Mouse (Mus musculus) cortical plate, adult 2 months (tissue): ENCODE data around the gene Pik3c2b. TPM values are rescaled to one million over a fixed set of nuclear protein-coding genes. Genes with fewer than 3 reads are reported as not detected.

Experiments used
- H3K27ac ChIP-seq: fragments of 200-500 bp; 2 replicates; pipeline ENCODE4 v1.5.1; 2012; ENCODE audit warnings: low read length, control low read depth, inconsistent platforms; ENCODE audit not compliant: insufficient read depth
- H3K4me1 ChIP-seq: fragments of 200-500 bp; 2 replicates; pipeline ENCODE4 v1.6.1; 2011; ENCODE audit warnings: low read length; ENCODE audit not compliant: control insufficient read depth, insufficient read depth
- H3K4me3 ChIP-seq: fragments of 200-500 bp; 2 replicates; pipeline ENCODE4 v1.5.1; 2011; ENCODE audit warnings: mild to moderate bottlenecking, low read length, control low read depth; ENCODE audit not compliant: insufficient read depth
- CTCF ChIP-seq: fragments of 200-500 bp; IDR thresholded peaks from 2 replicates; pipeline ENCODE4 v1.5.1; 2011; ENCODE audit warnings: mild to moderate bottlenecking, control low read depth, low read length; ENCODE audit not compliant: insufficient read depth; ENCODE audit errors: extremely low read depth
- POLR2A ChIP-seq: fragments of 200-500 bp; IDR thresholded peaks from 2 replicates; pipeline ENCODE4 v1.6.1; 2011; ENCODE audit warnings: mild to moderate bottlenecking, low read length, control low read depth; ENCODE audit not compliant: insufficient read depth; ENCODE audit errors: extremely low read depth
- polyA plus RNA-seq: library from polyadenylated mRNA; depleted of rRNA; stranded (reverse); fragments of >200 nt; gene quantifications from 2 replicates; pipeline ENCODE4 v1.2.3, GENCODE M21; 2012

Pik3c2b gene
- polyA plus RNA-seq, 1 experiment: 12.0 TPM

- TF ChIP-seq CTCF (no peak), POLR2A (no peak)
- no peak overlapping the region for H3K4me3 ChIP-seq
- H3K27ac ChIP-seq: no peak overlapping the region
- H3K4me1 ChIP-seq: no peaks in the 10 kb centered on the region
These were observed 73.4 kb downstream of the Pik3c2b start for GRCm38 (mm10) chr1:133118844-133119243.

- no peak for TF ChIP-seq POLR2A
- no peak for TF ChIP-seq CTCF
- no peak overlapping the region for H3K4me3 ChIP-seq
- no peak overlapping the region for H3K27ac ChIP-seq
- no peaks in the 10 kb centered on the region for H3K4me1 ChIP-seq
These were observed 74.7 kb downstream of the Pik3c2b start for GRCm38 (mm10) chr1:133119931-133120712.

- H3K4me1 ChIP-seq: no peaks in the 10 kb centered on the region
- no peak overlapping the region for H3K4me3 ChIP-seq
- TF ChIP-seq POLR2A: no peak
- no peak for TF ChIP-seq CTCF
- H3K27ac ChIP-seq: no peak overlapping the region
These were observed 75.8 kb downstream of the Pik3c2b start for GRCm38 (mm10) chr1:133121246-133121645.

GRCm38 (mm10) chr1:133124137-133124536 is 78.7 kb downstream of the Pik3c2b start:
- H3K4me1 ChIP-seq: no peaks in the 10 kb centered on the region
- no peak overlapping the region for H3K4me3 ChIP-seq
- H3K27ac ChIP-seq: no peak overlapping the region
- TF ChIP-seq POLR2A (no peak), CTCF (no peak)

- no peak for TF ChIP-seq POLR2A
- no peak for TF ChIP-seq CTCF
- no peak overlapping the region for H3K4me3 ChIP-seq
- H3K4me1 ChIP-seq: no peaks in the 10 kb centered on the region
- H3K27ac ChIP-seq: no peak overlapping the region
These were observed 80.3 kb downstream of the Pik3c2b start for GRCm38 (mm10) chr1:133125640-133126364.

GRCm38 (mm10) chr1:133126365-133126740 is 80.9 kb downstream of the Pik3c2b start:
- no peaks in the 10 kb centered on the region for H3K4me1 ChIP-seq
- H3K27ac ChIP-seq: no peak overlapping the region
- no peak for TF ChIP-seq CTCF
- no peak for TF ChIP-seq POLR2A
- H3K4me3 ChIP-seq: no peak overlapping the region

- Histone ChIP-seq H3K4me1 (no peaks in the 10 kb centered on the region), H3K27ac (no peak overlapping the region), H3K4me3 (no peak overlapping the region)
- TF ChIP-seq CTCF (no peak), POLR2A (no peak)
These were observed 81.9 kb downstream of the Pik3c2b start for GRCm38 (mm10) chr1:133127328-133127727.

- peak overlapping the region; percentile 27; the same call in 1 of the 2 replicates for H3K27ac ChIP-seq
- TF ChIP-seq CTCF: no peak
- TF ChIP-seq POLR2A: peak; percentile 42; the same call in 1 of the 2 replicates
- no peaks in the 10 kb centered on the region; the same call in 1 of the 2 replicates for H3K4me1 ChIP-seq
- H3K4me3 ChIP-seq: no peak overlapping the region
These were observed 84.2 kb downstream of the Pik3c2b start for GRCm38 (mm10) chr1:133129471-133130221.

GRCm38 (mm10) chr1:133130638-133131560 is 85.4 kb downstream of the Pik3c2b start, which contains the start of gene Ppp1r15b:
Gene Ppp1r15b, plus strand, starts transcription at chr1:133131143.
- peak within 1 kb of the TSS; percentile 95 for H3K4me3 ChIP-seq
- peaks cover 3% of the 10 kb centered on the region for H3K4me1 ChIP-seq
- TF ChIP-seq POLR2A (peak; percentile 86), CTCF (no peak)
- H3K27ac ChIP-seq: peak within 1 kb of the TSS; percentile 94

GRCm38 (mm10) chr1:133131561-133131905 is 86.1 kb downstream of the Pik3c2b start:
- Histone ChIP-seq H3K4me1 (peaks cover 3% of the 10 kb centered on the region), H3K4me3 (peak overlapping the region; percentile 95), H3K27ac (peak overlapping the region; percentile 94)
- TF ChIP-seq POLR2A: no peak
- no peak for TF ChIP-seq CTCF
